Mouse (Mus musculus) lung, embryonic 15.5 days (tissue): ENCODE data around the gene 9530053A07Rik. TPM values are rescaled to one million over a fixed set of nuclear protein-coding genes. Genes with fewer than 3 reads are reported as not detected.
"Not testable (repeated sequence)": the region's sequence is repeated elsewhere in the genome, so short reads cannot be mapped to it uniquely, and the experiment has no call there.

Source experiments
- ATAC-seq: fragments of 200-750 bp; cut with Nextera tagmentation; 2 replicates; pipeline ENCODE4 v1.8.0; 2017; ENCODE audit warnings: moderate number of reproducible peaks, borderline replicate concordance; ENCODE audit not compliant: low FRiP score, low TSS enrichment; ENCODE audit errors: extremely low read depth
- H3K27ac ChIP-seq: fragments of 300-500 bp; sonication (generic); 2 replicates; pipeline ENCODE4 v1.5.1; 2015; ENCODE audit warnings: moderate library complexity, mild to moderate bottlenecking, inconsistent platforms
- H3K27me3 ChIP-seq: fragments of 300-500 bp; sonication (generic); 2 replicates; pipeline ENCODE4 v1.6.1; 2015; ENCODE audit warnings: inconsistent platforms
- H3K36me3 ChIP-seq: fragments of 300-500 bp; sonication (generic); 2 replicates; pipeline ENCODE4 v1.6.1; 2015; ENCODE audit warnings: inconsistent platforms
- H3K4me1 ChIP-seq: fragments of 300-500 bp; sonication (generic); 2 replicates; pipeline ENCODE4 v1.6.1; 2015; ENCODE audit warnings: inconsistent platforms
- H3K4me2 ChIP-seq: fragments of 300-500 bp; sonication (generic); 2 replicates; pipeline ENCODE4 v1.6.1; 2015; ENCODE audit warnings: inconsistent platforms, mild to moderate bottlenecking, moderate library complexity
- H3K4me3 ChIP-seq: fragments of 300-500 bp; sonication (generic); 2 replicates; pipeline ENCODE4 v1.5.1; 2015; ENCODE audit warnings: mild to moderate bottlenecking, inconsistent platforms
- H3K9ac ChIP-seq: fragments of 300-500 bp; sonication (generic); 2 replicates; pipeline ENCODE4 v1.6.1; 2015; ENCODE audit warnings: inconsistent platforms
- H3K9me3 ChIP-seq: fragments of 300-500 bp; sonication (generic); 2 replicates; pipeline ENCODE4 v1.6.1; 2016; ENCODE audit warnings: inconsistent platforms
- WGBS: fragments of 180-500 bp; shearing (Covaris S2); methylation state at CpG from one replicate; pipeline ENCODE4 v1.1.7; 2015; 5-methylcytosine and 5-hydroxymethylcytosine counted together
- polyA plus RNA-seq: library from polyadenylated mRNA; unstranded; fragments of >200 nt; fragmentation: Nextera tagmentation; extraction: Ambion mirVana; gene quantifications from 2 replicates; pipeline ENCODE4 v1.2.1, GENCODE M21; 2015

Gene 9530053A07Rik
- 0.03 and 0.04 TPM in 2 replicates for polyA plus RNA-seq

DNA sequence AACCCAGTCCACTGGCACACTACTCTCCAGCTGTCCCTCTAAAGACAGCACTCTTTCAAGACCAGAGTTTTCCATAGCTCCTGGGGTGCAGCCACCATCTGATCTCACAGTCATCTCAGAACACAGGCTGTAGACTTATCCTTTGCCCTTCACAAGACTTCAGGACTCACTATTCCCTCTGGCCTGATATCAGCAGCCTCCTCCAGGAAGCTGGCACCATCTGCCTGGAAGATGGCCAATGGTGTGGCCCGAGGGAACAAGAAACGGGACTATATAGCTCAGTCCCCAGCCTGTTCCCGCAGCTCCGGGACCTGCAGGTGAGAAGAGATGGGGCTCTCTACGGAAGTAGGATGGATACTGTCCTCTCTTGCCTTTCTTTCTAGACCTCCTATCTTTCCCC, at the start of gene 9530053A07Rik:
9530053A07Rik (plus strand) TSS at position 301 of the 400 bp plus-strand sequence.
- Histone ChIP-seq H3K36me3 (no peaks in the 10 kb centered on the region), H3K4me3 (no peak within 1 kb of the TSS), H3K9me3 (no peaks in the 10 kb centered on the region), H3K27me3 (no peaks in the 10 kb centered on the region), H3K27ac (no peak within 1 kb of the TSS), H3K9ac (no peak within 1 kb of the TSS), H3K4me1 (no peaks in the 10 kb centered on the region), H3K4me2 (no peak within 1 kb of the TSS)
- ATAC-seq, result no peak
- WGBS, result 80% methylated on average over 5 of the region's 5 CpGs

DNA sequence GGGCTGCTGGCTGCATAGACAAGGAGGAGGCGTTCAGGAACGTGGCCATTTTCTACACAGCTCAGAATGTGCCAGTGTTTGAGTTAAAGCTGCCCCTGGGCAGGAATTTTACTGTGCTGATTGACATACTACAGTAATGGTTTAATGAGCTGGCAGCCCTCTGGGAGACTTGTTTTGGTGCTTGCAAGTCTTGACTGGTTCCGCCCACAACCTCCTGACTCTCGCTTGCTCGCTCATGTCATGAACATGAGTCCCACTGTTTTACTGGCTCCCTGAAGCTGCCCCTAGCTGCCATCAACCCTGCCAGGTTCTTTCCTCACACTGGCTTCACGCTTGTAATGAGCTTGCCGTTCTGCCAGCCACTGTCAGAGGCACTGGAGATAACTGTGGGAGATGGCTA, 45.1 kb upstream of the 9530053A07Rik start:
- Histone ChIP-seq H3K9me3 (no peaks in the 10 kb centered on the region), H3K36me3 (no peaks in the 10 kb centered on the region), H3K4me3 (no peak overlapping the region), H3K9ac (no peak overlapping the region), H3K27ac (no peak overlapping the region), H3K27me3 (no peaks in the 10 kb centered on the region), H3K4me1 (no peaks in the 10 kb centered on the region), H3K4me2 (no peak overlapping the region)
- ATAC-seq, result no peak
- 71% methylated on average over 7 of the region's 7 CpGs for WGBS

DNA sequence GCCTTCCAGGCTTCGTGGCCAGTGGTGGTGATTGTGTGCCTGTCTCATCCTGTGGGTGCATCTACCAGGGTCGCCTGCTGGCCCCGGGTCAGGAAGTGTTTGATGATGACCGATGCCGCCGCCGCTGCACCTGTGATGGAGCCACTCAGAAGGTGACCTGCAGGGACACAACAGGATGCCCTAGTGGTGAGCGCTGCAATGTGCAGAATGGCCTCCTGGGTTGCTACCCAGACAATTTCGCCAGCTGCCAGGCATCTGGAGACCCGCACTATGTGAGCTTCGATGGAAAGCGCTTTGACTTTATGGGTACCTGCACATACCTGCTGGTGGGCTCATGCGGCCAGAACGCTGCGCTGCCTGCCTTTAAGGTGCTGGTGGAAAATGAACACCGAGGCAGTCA, 43.0 kb upstream of the 9530053A07Rik start:
- 78% methylated on average over 16 of the region's 16 CpGs for WGBS
- H3K9me3 ChIP-seq, result no peaks in the 10 kb centered on the region

DNA sequence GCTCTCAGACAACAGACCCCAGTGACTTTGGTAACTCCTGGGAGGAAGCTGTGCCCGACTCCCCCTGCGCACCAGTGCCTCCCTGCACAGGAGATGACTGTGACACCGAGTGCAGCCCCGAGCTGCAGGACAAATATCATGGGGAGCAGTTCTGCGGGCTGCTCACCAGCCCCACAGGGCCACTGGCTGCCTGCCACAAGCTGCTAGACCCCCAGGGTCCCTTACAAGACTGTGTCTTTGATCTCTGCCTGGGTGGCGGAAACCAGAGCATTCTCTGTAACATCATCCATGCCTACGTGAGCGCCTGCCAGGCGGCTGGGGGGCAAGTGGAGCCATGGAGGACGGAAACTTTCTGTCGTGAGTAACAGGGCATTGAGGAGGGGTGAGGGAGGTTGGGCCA, 35.7 kb upstream of the 9530053A07Rik start:
- H3K27ac ChIP-seq, result no peak overlapping the region
- no peak for ATAC-seq
- H3K4me3 ChIP-seq, result no peak overlapping the region
- no peaks in the 10 kb centered on the region for H3K36me3 ChIP-seq
- H3K4me1 ChIP-seq, result no peaks in the 10 kb centered on the region
- 39% methylated on average over 11 of the region's 11 CpGs for WGBS
- H3K9me3 ChIP-seq, result no peaks in the 10 kb centered on the region
- no peak overlapping the region for H3K4me2 ChIP-seq
- no peaks in the 10 kb centered on the region for H3K27me3 ChIP-seq
- no peak overlapping the region for H3K9ac ChIP-seq

More for the DNA sequence above, 43.0 kb upstream of the 9530053A07Rik start:
- ATAC-seq, result no peak
- no peak overlapping the region for H3K4me3 ChIP-seq
- no peaks in the 10 kb centered on the region for H3K36me3 ChIP-seq
- H3K27ac ChIP-seq, result no peak overlapping the region
- H3K27me3 ChIP-seq, result no peaks in the 10 kb centered on the region
- no peak overlapping the region for H3K9ac ChIP-seq
- H3K4me1 ChIP-seq, result no peaks in the 10 kb centered on the region
- H3K4me2 ChIP-seq, result no peak overlapping the region

DNA sequence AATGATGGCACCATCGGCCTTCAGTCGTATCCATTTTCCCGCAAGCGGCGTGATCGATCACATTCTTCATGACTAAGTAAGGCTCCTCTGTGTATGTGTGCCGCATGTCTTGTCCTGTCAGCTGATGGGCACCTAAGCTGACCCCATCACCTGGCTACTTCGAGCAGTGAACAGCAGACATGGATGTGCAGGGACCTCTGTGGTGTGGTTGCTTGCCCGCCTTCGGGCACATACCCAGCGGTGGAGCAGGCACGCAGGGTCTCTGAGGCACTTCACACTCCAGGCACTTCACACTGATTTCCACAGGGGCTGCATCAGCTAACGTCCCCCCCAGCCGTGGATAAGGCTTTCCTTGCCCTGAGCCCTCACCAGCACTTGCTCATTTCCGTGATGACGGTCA, 30.2 kb upstream of the 9530053A07Rik start:
- WGBS, result 95% methylated on average over 16 of the region's 16 CpGs
- no peaks in the 10 kb centered on the region for H3K4me1 ChIP-seq
- no peak for ATAC-seq
- H3K9ac ChIP-seq, result no peak overlapping the region
- no peaks in the 10 kb centered on the region for H3K27me3 ChIP-seq
- H3K27ac ChIP-seq, result no peak overlapping the region
- no peak overlapping the region for H3K4me2 ChIP-seq
- H3K36me3 ChIP-seq, result no peaks in the 10 kb centered on the region
- H3K4me3 ChIP-seq, result no peak overlapping the region
- peaks cover 7% of the 10 kb centered on the region; the same call in 1 of the 2 replicates for H3K9me3 ChIP-seq

DNA sequence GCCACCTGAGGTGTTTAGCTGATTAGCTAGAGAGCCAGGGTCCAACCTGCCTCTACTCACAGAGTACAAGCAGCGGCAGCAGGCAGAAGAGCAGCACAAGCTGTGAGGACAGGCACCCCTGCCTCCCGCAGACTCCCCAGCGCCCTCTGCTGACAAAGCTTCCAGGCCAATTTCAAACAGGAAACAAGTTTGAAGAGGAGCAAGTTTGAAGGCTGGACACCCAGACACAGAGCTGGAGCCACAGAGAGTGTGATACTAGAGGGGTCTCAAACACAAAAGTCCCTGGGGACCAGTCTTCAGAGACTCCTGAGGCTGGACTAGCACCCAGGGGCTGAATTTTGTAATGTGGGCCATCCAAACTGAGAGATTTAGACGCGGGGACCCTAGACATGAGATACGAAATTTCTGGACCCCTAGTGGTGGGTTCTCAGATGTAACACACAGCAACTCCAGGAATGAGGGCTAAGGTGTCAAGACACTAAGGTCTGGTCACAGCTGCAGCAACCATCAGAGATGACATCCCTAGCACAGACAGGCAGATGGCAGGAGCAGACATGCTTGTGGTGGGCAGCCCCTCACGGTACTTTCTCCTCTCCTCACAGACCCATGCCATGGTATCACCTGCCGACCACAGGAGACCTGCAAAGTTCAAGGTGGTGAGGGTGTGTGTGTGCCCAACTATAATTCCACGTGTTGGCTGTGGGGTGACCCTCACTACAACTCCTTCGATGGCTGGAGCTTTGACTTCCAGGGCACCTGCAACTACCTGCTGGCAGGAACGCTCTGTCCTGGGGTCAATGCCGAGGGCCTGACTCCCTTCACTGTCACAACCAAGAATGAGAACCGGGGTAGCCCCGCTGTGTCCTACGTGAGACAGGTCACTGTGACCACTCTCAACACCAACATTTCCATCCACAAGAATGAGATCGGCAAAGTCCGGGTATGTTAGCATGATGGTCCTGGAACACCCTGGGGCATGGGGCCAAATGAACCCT, 28.4 kb upstream of the 9530053A07Rik start:
- peaks cover 3% of the 10 kb centered on the region; the same call in 1 of the 2 replicates for H3K27me3 ChIP-seq
- WGBS, result 62% methylated on average over 17 of the region's 17 CpGs
- H3K27ac ChIP-seq, result no peak overlapping the region
- H3K4me3 ChIP-seq, result no peak overlapping the region
- H3K9ac ChIP-seq, result no peak overlapping the region
- H3K4me1 ChIP-seq, result 0 out of 2 replicates have a peak, but pooled peaks cover 3% of the 10 kb centered on the region
- H3K36me3 ChIP-seq, result no peaks in the 10 kb centered on the region
- H3K4me2 ChIP-seq, result no peak overlapping the region
- peaks cover 7% of the 10 kb centered on the region; the same call in 1 of the 2 replicates for H3K9me3 ChIP-seq
- no peak for ATAC-seq

DNA sequence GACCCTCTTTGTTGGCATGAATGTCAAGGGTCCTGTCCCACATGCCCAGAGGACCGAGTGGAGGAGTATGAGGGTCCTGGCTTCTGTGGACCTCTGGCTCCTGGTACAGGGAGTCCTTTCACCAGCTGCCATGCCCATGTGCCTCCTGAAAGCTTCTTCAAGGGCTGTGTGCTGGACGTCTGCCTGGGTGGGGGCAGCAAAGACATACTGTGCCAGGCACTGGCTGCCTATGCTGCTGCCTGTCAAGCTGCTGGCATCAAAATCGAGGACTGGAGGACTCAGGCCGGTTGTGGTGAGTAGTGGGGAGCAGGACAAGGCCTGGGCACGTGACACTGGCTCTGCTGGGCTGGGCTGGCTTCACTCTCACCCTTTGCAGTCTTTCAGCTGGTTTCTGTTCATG, 26.3 kb upstream of the 9530053A07Rik start:
- WGBS, result 33% methylated on average over 5 of the region's 5 CpGs
- H3K9ac ChIP-seq, H3K4me1 ChIP-seq, ATAC-seq, H3K9me3 ChIP-seq, H3K4me3 ChIP-seq, H3K27ac ChIP-seq, H3K36me3 ChIP-seq, H3K27me3 ChIP-seq, H3K4me2 ChIP-seq: not testable (repeated sequence)

DNA sequence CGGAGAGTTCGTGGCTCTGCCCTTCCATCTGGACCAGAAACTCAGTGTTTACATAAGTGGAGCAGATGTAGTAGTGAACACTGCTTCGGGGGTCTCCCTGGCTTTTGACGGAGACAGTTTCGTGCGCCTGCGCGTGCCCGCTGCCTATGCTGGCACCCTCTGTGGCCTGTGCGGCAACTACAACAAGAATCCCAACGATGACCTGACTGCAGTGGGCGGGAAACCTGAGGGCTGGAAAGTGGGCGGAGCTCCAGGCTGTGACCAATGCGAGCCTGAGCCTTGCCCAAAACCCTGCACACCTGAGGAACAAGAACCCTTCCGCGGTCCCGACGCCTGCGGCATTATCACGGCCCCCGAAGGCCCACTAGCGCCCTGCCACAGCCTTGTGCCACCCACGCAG, 24.6 kb upstream of the 9530053A07Rik start:
- H3K4me3 ChIP-seq, result peak overlapping the region; percentile 23
- WGBS, result 5% methylated on average over 23 of the region's 23 CpGs
- H3K9me3 ChIP-seq, result no peaks in the 10 kb centered on the region
- peak overlapping the region; percentile 53 for H3K4me2 ChIP-seq
- H3K9ac ChIP-seq, result 0 out of 2 replicates have a peak overlapping the region, but pooled peaks have one; percentile 32
- H3K27me3 ChIP-seq, result peaks cover 3% of the 10 kb centered on the region; the same call in 1 of the 2 replicates
- peak; percentile 67; the same call in 1 of the 2 replicates for ATAC-seq
- 0 out of 2 replicates have a peak, but pooled peaks cover 3% of the 10 kb centered on the region for H3K4me1 ChIP-seq
- H3K27ac ChIP-seq, result no peak overlapping the region
- H3K36me3 ChIP-seq, result no peaks in the 10 kb centered on the region

DNA sequence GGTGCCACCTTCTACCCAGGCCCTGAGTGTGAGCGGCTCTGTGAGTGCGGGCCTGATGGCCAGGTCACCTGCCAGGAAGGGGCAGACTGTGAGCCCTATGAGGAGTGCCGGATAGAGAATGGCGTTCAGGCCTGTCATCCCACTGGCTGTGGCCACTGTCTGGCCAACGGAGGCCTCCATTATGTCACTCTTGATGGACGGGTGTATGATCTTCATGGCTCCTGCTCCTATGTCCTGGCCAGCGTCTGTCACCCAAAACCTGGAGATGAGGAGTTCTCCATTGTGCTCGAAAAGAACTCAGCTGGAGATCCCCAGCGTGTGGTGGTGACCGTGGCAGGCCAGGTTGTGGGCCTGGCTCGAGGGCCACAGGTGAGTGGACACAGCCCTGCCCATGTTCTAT, 23.0 kb upstream of the 9530053A07Rik start:
- H3K4me2 ChIP-seq, result no peak overlapping the region
- no peaks in the 10 kb centered on the region for H3K36me3 ChIP-seq
- ATAC-seq, result no peak
- WGBS, result 89% methylated on average over 11 of the region's 11 CpGs
- no peak overlapping the region for H3K4me3 ChIP-seq
- H3K27me3 ChIP-seq, result peaks cover 3% of the 10 kb centered on the region; the same call in 1 of the 2 replicates
- H3K9me3 ChIP-seq, result no peaks in the 10 kb centered on the region
- H3K4me1 ChIP-seq, result 0 out of 2 replicates have a peak, but pooled peaks cover 3% of the 10 kb centered on the region
- H3K9ac ChIP-seq, result no peak overlapping the region
- H3K27ac ChIP-seq, result no peak overlapping the region

DNA sequence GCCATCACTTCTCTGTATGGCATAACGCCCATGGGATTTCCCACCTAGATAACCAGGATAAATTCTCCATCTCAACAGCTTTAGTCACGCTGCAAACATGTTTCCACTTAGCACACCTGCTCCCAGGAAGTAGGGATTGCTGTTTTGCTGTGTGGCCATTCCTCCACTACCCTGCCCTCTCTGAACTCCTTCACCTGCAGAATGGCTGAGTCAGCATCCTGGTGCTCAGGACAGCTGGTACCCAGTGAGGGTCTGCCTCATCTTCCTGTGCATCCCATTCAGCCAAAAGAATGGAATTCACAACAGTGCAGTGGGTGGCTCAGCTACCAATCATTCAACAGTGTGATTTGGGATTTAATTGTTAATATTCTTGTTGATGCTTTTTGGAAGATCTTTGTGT, 14.6 kb upstream of the 9530053A07Rik start:
- H3K27me3 ChIP-seq, result no peaks in the 10 kb centered on the region
- no peak overlapping the region for H3K4me3 ChIP-seq
- H3K9ac ChIP-seq, result no peak overlapping the region
- H3K4me2 ChIP-seq, result no peak overlapping the region
- no peaks in the 10 kb centered on the region for H3K9me3 ChIP-seq
- no peak overlapping the region for H3K27ac ChIP-seq
- 65% methylated on average over 2 of the region's 2 CpGs for WGBS
- H3K4me1 ChIP-seq, result no peaks in the 10 kb centered on the region
- H3K36me3 ChIP-seq, result no peaks in the 10 kb centered on the region
- no peak for ATAC-seq

DNA sequence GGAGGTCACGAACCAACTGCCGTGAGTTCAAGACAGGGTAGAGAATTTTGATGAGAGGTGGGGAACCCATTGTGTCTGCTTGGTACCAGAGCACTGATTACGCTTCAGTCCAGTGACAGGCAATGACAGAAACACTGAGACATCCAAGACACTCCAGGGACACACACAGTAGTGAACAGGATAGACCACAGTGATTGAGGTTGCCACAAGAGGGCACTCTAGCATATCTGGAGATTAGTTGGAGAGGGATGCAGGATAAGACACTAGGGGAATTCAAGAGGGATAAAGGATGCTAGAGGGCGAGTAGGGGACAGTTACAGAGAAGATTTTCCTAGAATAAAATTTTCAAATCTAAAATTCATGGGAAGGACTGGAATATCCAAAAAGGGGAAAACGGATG, 8.3 kb downstream of the 9530053A07Rik start:
- 52% methylated on average over 5 of the region's 5 CpGs for WGBS
- H3K9me3 ChIP-seq, result no peaks in the 10 kb centered on the region
- no peak overlapping the region for H3K9ac ChIP-seq
- H3K27ac ChIP-seq, result no peak overlapping the region
- H3K27me3 ChIP-seq, result no peaks in the 10 kb centered on the region
- H3K4me2 ChIP-seq, result no peak overlapping the region
- H3K36me3 ChIP-seq, result no peaks in the 10 kb centered on the region
- no peak for ATAC-seq
- no peak overlapping the region for H3K4me3 ChIP-seq
- no peaks in the 10 kb centered on the region for H3K4me1 ChIP-seq

DNA sequence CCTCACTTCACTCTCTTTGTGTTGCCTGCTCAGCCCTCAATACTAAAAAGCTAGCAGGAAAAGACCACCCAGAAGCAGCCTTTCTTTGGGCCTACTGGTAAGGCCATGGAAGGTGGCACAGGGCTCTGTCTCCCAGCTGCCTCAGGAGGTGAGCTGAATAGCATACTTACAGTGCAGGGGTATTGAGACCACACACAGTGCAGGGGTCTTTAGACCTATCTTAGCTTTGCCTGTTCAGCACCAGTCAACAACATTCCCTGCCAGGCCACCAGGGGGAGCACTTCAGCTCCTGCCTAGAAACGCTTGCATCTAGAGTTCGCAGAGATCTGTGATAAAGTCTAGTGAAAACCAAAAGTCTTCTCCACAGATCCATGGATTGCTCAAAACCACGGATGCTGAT, 19.0 kb downstream of the 9530053A07Rik start:
- ATAC-seq, result 0 out of 2 replicates have a peak, but pooled peaks have one; percentile 44
- Histone ChIP-seq H3K27me3 (peaks cover 5% of the 10 kb centered on the region; the same call in 1 of the 2 replicates), H3K4me2 (no peak overlapping the region), H3K4me1 (no peaks in the 10 kb centered on the region), H3K27ac (no peak overlapping the region), H3K9me3 (no peaks in the 10 kb centered on the region), H3K9ac (no peak overlapping the region), H3K36me3 (no peaks in the 10 kb centered on the region), H3K4me3 (no peak overlapping the region)
- 18% methylated on average over 3 of the region's 3 CpGs for WGBS
